Mouse (Mus musculus) embryo, embryonic 11.5 days (tissue): Measurements from ENCODE around the gene Gm10337.
A peak's percentile ranks its signal among the peaks of the same experiment; 100 is the strongest.

Experiments
- DNase-seq: peaks from one replicate; pipeline ENCODE4 v3.0.0-alpha.2; 2012; ENCODE audit warnings: low read depth, low spot score

Gene Gm10337

GRCm38 (mm10) chr15:102499851-102500250, 3.7 kb upstream of the Gm10337 start:
- DNase-seq = no peak

- no peak for DNase-seq
Observed at GRCm38 (mm10) chr15:102500479-102500878, 3.0 kb upstream of the Gm10337 start.

GRCm38 (mm10) chr15:102501084-102501814, 2.3 kb upstream of the Gm10337 start:
- no peak for DNase-seq

- no peak for DNase-seq
Observed at GRCm38 (mm10) chr15:102502254-102502840, 1.2 kb upstream of the Gm10337 start.

- DNase-seq = no peak
Observed at GRCm38 (mm10) chr15:102503924-102504782, 631 bp downstream of the Gm10337 start.

GRCm38 (mm10) chr15:102505073-102505769, 1.7 kb downstream of the Gm10337 start:
- no peak for DNase-seq

- no peak for DNase-seq
Observed at GRCm38 (mm10) chr15:102505770-102506463, 2.4 kb downstream of the Gm10337 start.

GRCm38 (mm10) chr15:102506464-102506830, 2.9 kb downstream of the Gm10337 start:
- no peak for DNase-seq

- DNase-seq = no peak
Observed at GRCm38 (mm10) chr15:102506864-102507263, 3.3 kb downstream of the Gm10337 start.

- DNase-seq = no peak
Observed at GRCm38 (mm10) chr15:102507561-102507960, 4.0 kb downstream of the Gm10337 start.

GRCm38 (mm10) chr15:102508336-102508735, 4.8 kb downstream of the Gm10337 start:
- no peak for DNase-seq

- DNase-seq = no peak
Observed at GRCm38 (mm10) chr15:102510110-102510509, 6.6 kb downstream of the Gm10337 start.

GRCm38 (mm10) chr15:102510590-102511284, 7.2 kb downstream of the Gm10337 start:
- DNase-seq = peak; percentile 91

GRCm38 (mm10) chr15:102511285-102511833, 7.8 kb downstream of the Gm10337 start:
- DNase-seq = no peak

- no peak for DNase-seq
Observed at GRCm38 (mm10) chr15:102512010-102512409, 8.5 kb downstream of the Gm10337 start.

GRCm38 (mm10) chr15:102512471-102512870, 8.9 kb downstream of the Gm10337 start:
- DNase-seq = no peak

- DNase-seq = no peak
Observed at GRCm38 (mm10) chr15:102513004-102513403, 9.5 kb downstream of the Gm10337 start.

GRCm38 (mm10) chr15:102515261-102515660, 11.7 kb downstream of the Gm10337 start:
- DNase-seq = no peak

GRCm38 (mm10) chr15:102515791-102516190, 12.3 kb downstream of the Gm10337 start:
- DNase-seq = no peak

- no peak for DNase-seq
Observed at GRCm38 (mm10) chr15:102516293-102516692, 12.8 kb downstream of the Gm10337 start.
